Mouse (Mus musculus) forebrain, embryonic 10.5 days (tissue): ENCODE measurements around the gene Ppp1r12c. TPM values are rescaled to one million over a fixed set of nuclear protein-coding genes. Genes with fewer than 3 reads are reported as not detected.

Experiments used
- DNase-seq: peaks from one replicate; pipeline ENCODE4 v3.0.0-alpha.2; 2017; ENCODE audit warnings: low spot score; ENCODE audit errors: extremely low spot score
- H3K27ac ChIP-seq: fragments of 300-500 bp; sonication (generic); 2 replicates; pipeline ENCODE4 v1.5.1; 2016; ENCODE audit warnings: mild to moderate bottlenecking
- H3K27me3 ChIP-seq: fragments of 300-500 bp; sonication (generic); 2 replicates; pipeline ENCODE4 v1.6.1; 2016; ENCODE audit warnings: mild to moderate bottlenecking; ENCODE audit not compliant: poor library complexity, severe bottlenecking
- H3K36me3 ChIP-seq: fragments of 300-500 bp; sonication (generic); replicated peaks from 2 replicates; pipeline ENCODE4 v1.6.1; 2016; ENCODE audit warnings: mild to moderate bottlenecking, moderate library complexity
- H3K4me1 ChIP-seq: fragments of 300-500 bp; sonication (generic); 2 replicates; pipeline ENCODE4 v1.6.1; 2016
- H3K4me3 ChIP-seq: fragments of 300-500 bp; sonication (generic); 2 replicates; pipeline ENCODE4 v1.5.1; 2016; ENCODE audit warnings: mild to moderate bottlenecking, moderate library complexity
- H3K9me3 ChIP-seq: fragments of 300-500 bp; sonication (generic); 2 replicates; pipeline ENCODE4 v1.6.1; 2016; ENCODE audit warnings: mild to moderate bottlenecking, moderate library complexity
- WGBS: fragments of 180-500 bp; shearing (Covaris S2); methylation state at CpG from one replicate; pipeline ENCODE4 v1.1.7; 2016; 5-methylcytosine and 5-hydroxymethylcytosine counted together
- polyA plus RNA-seq: library from polyadenylated mRNA; unstranded; fragments of >200 nt; fragmentation: Nextera tagmentation; extraction: Ambion mirVana; gene quantifications from 2 replicates; pipeline ENCODE4 v1.2.1, GENCODE M21; 2016

The Ppp1r12c gene
- polyA plus RNA-seq, 1 experiment from 2014 or later: 34.2 TPM

GRCm38 (mm10) chr7:4498251-4498650 lies 3.2 kb downstream of the Ppp1r12c start:
- H3K9me3 ChIP-seq: no peaks in the 10 kb centered on the region
- WGBS: 35% methylated on average over 9 of the region's 9 CpGs
- H3K36me3 ChIP-seq: peaks cover 50% of the 10 kb centered on the region
- peak overlapping the region; percentile 20; the same call in 1 of the 2 replicates for H3K27ac ChIP-seq
- DNase-seq: peak; percentile 56
- peak overlapping the region; percentile 94 for H3K4me3 ChIP-seq
- peaks cover 43% of the 10 kb centered on the region for H3K4me1 ChIP-seq
- no peaks in the 10 kb centered on the region for H3K27me3 ChIP-seq

- Histone ChIP-seq H3K36me3 (peaks cover 59% of the 10 kb centered on the region), H3K27me3 (no peaks in the 10 kb centered on the region), H3K9me3 (no peaks in the 10 kb centered on the region), H3K27ac (no peak overlapping the region), H3K4me3 (no peak overlapping the region; the same call in 1 of the 2 replicates), H3K4me1 (peaks cover 40% of the 10 kb centered on the region)
- WGBS: 95% methylated on average over 9 of the region's 9 CpGs
- no peak for DNase-seq
These were observed 4.1 kb downstream of the Ppp1r12c start for GRCm38 (mm10) chr7:4497271-4497903.

- no peaks in the 10 kb centered on the region for H3K27me3 ChIP-seq
- DNase-seq: no peak
- H3K27ac ChIP-seq: no peak overlapping the region
- H3K4me3 ChIP-seq: no peak overlapping the region
- peaks cover 68% of the 10 kb centered on the region for H3K36me3 ChIP-seq
- H3K4me1 ChIP-seq: peaks cover 37% of the 10 kb centered on the region
- H3K9me3 ChIP-seq: no peaks in the 10 kb centered on the region
- 94% methylated on average over 3 of the region's 3 CpGs for WGBS
These were observed 5.0 kb downstream of the Ppp1r12c start for GRCm38 (mm10) chr7:4496468-4496867.

GRCm38 (mm10) chr7:4493991-4494390 lies 7.5 kb downstream of the Ppp1r12c start:
- H3K36me3 ChIP-seq: peaks cover 89% of the 10 kb centered on the region
- H3K4me3 ChIP-seq: no peak overlapping the region
- no peaks in the 10 kb centered on the region for H3K27me3 ChIP-seq
- peaks cover 18% of the 10 kb centered on the region for H3K4me1 ChIP-seq
- H3K9me3 ChIP-seq: no peaks in the 10 kb centered on the region
- 85% methylated on average over 1 of the region's 1 CpGs for WGBS
- DNase-seq: no peak
- H3K27ac ChIP-seq: no peak overlapping the region

- WGBS: 93% methylated on average over 13 of the region's 13 CpGs
- peaks cover 100% of the 10 kb centered on the region for H3K36me3 ChIP-seq
- no peak overlapping the region for H3K27ac ChIP-seq
- H3K4me1 ChIP-seq: peaks cover 3% of the 10 kb centered on the region; the same call in 1 of the 2 replicates
- H3K4me3 ChIP-seq: no peak overlapping the region
- H3K9me3 ChIP-seq: no peaks in the 10 kb centered on the region
- H3K27me3 ChIP-seq: no peaks in the 10 kb centered on the region
- no peak for DNase-seq
These were observed 8.9 kb downstream of the Ppp1r12c start for GRCm38 (mm10) chr7:4492284-4493224.

GRCm38 (mm10) chr7:4491308-4491707 lies 10.2 kb downstream of the Ppp1r12c start:
- Histone ChIP-seq H3K4me3 (no peak overlapping the region), H3K27me3 (no peaks in the 10 kb centered on the region), H3K9me3 (no peaks in the 10 kb centered on the region), H3K27ac (no peak overlapping the region), H3K36me3 (peaks cover 100% of the 10 kb centered on the region), H3K4me1 (no peaks in the 10 kb centered on the region)
- DNase-seq: no peak
- 94% methylated on average over 6 of the region's 6 CpGs for WGBS

GRCm38 (mm10) chr7:4482281-4482680 lies 19.2 kb downstream of the Ppp1r12c start:
- H3K36me3 ChIP-seq: peaks cover 66% of the 10 kb centered on the region
- WGBS: 92% methylated on average over 12 of the region's 12 CpGs
- H3K27ac ChIP-seq: no peak overlapping the region

GRCm38 (mm10) chr7:4479674-4480073 lies 21.8 kb downstream of the Ppp1r12c start:
- Histone ChIP-seq H3K27ac (no peak overlapping the region), H3K27me3 (peaks cover 31% of the 10 kb centered on the region), H3K4me3 (peak overlapping the region; percentile 65; the same call in 1 of the 2 replicates), H3K4me1 (peaks cover 25% of the 10 kb centered on the region), H3K36me3 (peaks cover 40% of the 10 kb centered on the region), H3K9me3 (0 out of 2 replicates have a peak, but pooled peaks cover 6% of the 10 kb centered on the region)
- 26% methylated on average over 6 of the region's 6 CpGs for WGBS
- peak; percentile 56 for DNase-seq

More at GRCm38 (mm10) chr7:4482281-4482680, 19.2 kb downstream of the Ppp1r12c start:
- Histone ChIP-seq H3K4me1 (peaks cover 24% of the 10 kb centered on the region), H3K27me3 (peaks cover 7% of the 10 kb centered on the region), H3K4me3 (no peak overlapping the region), H3K9me3 (0 out of 2 replicates have a peak, but pooled peaks cover 6% of the 10 kb centered on the region)
- no peak for DNase-seq

GRCm38 (mm10) chr7:4478796-4479291 lies 22.6 kb downstream of the Ppp1r12c start:
- 0 out of 2 replicates have a peak, but pooled peaks cover 6% of the 10 kb centered on the region for H3K9me3 ChIP-seq
- peaks cover 39% of the 10 kb centered on the region for H3K27me3 ChIP-seq
- 2% methylated on average over 16 of the region's 16 CpGs for WGBS
- peaks cover 32% of the 10 kb centered on the region for H3K36me3 ChIP-seq
- H3K27ac ChIP-seq: peak overlapping the region; percentile 93
- H3K4me3 ChIP-seq: peak overlapping the region; percentile 65
- no peak for DNase-seq
- H3K4me1 ChIP-seq: peaks cover 29% of the 10 kb centered on the region

GRCm38 (mm10) chr7:4478021-4478795 lies 23.3 kb downstream of the Ppp1r12c start:
- peak overlapping the region; percentile 65 for H3K4me3 ChIP-seq
- H3K27me3 ChIP-seq: peaks cover 46% of the 10 kb centered on the region
- H3K9me3 ChIP-seq: 0 out of 2 replicates have a peak, but pooled peaks cover 6% of the 10 kb centered on the region
- H3K36me3 ChIP-seq: peaks cover 26% of the 10 kb centered on the region
- peak; percentile 87 for DNase-seq
- H3K27ac ChIP-seq: peak overlapping the region; percentile 93
- peaks cover 30% of the 10 kb centered on the region for H3K4me1 ChIP-seq
- WGBS: under 1% methylated on average over 39 of the region's 39 CpGs

GRCm38 (mm10) chr7:4473940-4474339 lies 27.5 kb downstream of the Ppp1r12c start:
- WGBS: 10% methylated on average over 19 of the region's 19 CpGs

GRCm38 (mm10) chr7:4471179-4471555 lies 30.3 kb downstream of the Ppp1r12c start:
- WGBS: under 1% methylated on average over 24 of the region's 24 CpGs
- H3K27ac ChIP-seq: no peak overlapping the region
- peak; percentile 79 for DNase-seq
- peak overlapping the region; percentile 46 for H3K4me3 ChIP-seq
- H3K36me3 ChIP-seq: no peaks in the 10 kb centered on the region
- H3K4me1 ChIP-seq: peaks cover 23% of the 10 kb centered on the region
- H3K27me3 ChIP-seq: peaks cover 77% of the 10 kb centered on the region
- no peaks in the 10 kb centered on the region for H3K9me3 ChIP-seq

More at GRCm38 (mm10) chr7:4473940-4474339, 27.5 kb downstream of the Ppp1r12c start:
- H3K27me3 ChIP-seq: peaks cover 85% of the 10 kb centered on the region
- peaks cover 37% of the 10 kb centered on the region for H3K4me1 ChIP-seq
- 0 out of 2 replicates have a peak, but pooled peaks cover 6% of the 10 kb centered on the region for H3K9me3 ChIP-seq
- no peaks in the 10 kb centered on the region for H3K36me3 ChIP-seq
- H3K4me3 ChIP-seq: peak overlapping the region; percentile 22; the same call in 1 of the 2 replicates
- DNase-seq: no peak
- no peak overlapping the region for H3K27ac ChIP-seq
